Mouse (Mus musculus) ES-E14 (cell line): ENCODE data around the gene Rpa2. TPM values are rescaled to one million over a fixed set of nuclear protein-coding genes. Genes with fewer than 3 reads are reported as not detected.
"Not testable (repeated sequence)": the region's sequence is repeated elsewhere in the genome, so short reads cannot be mapped to it uniquely, and the experiment has no call there.

ENCODE experiments used
- DNase-seq: peaks from one replicate; pipeline ENCODE4 v3.0.0-alpha.2; 2013; ENCODE audit warnings: low read depth, low spot score
- H3K27ac ChIP-seq: 2 replicates; pipeline ENCODE4 v1.5.1; 2012; ENCODE audit warnings: low read depth, mild to moderate bottlenecking, low read length, moderate library complexity, mixed read lengths; ENCODE audit not compliant: poor library complexity, insufficient read depth, severe bottlenecking
- H3K36me3 ChIP-seq: 2 replicates; pipeline ENCODE4 v1.6.1; 2012; ENCODE audit warnings: mild to moderate bottlenecking, low read length, moderate library complexity, mixed read lengths; ENCODE audit not compliant: control insufficient read depth, poor library complexity, insufficient read depth, severe bottlenecking
- H3K4me1 ChIP-seq, 2 experiments: fragments of 150-350 bp in 1 of 2; sonication (generic) in 1 of 2; 2 replicates each; pipeline ENCODE4 v1.6.1; 2012; ENCODE audit warnings: low read length in 2 of 2, mild to moderate bottlenecking in 1 of 2, mixed read lengths in 1 of 2; ENCODE audit not compliant: control insufficient read depth in 2 of 2, insufficient read depth in 2 of 2, poor library complexity in 1 of 2
- H3K4me3 ChIP-seq, 2 experiments: fragments of 150-350 bp in 1 of 2; sonication (generic) in 1 of 2; 2 replicates each; pipeline ENCODE4 v1.5.1; 2012; ENCODE audit warnings: low read length in 2 of 2, low read depth in 1 of 2, mild to moderate bottlenecking in 1 of 2, mixed read lengths in 1 of 2; ENCODE audit not compliant: insufficient read depth in 1 of 2, poor library complexity in 1 of 2, severe bottlenecking in 1 of 2
- H3K9ac ChIP-seq: 2 replicates; pipeline ENCODE4 v1.6.1; 2012; ENCODE audit warnings: low read depth, mild to moderate bottlenecking, low read length, mixed read lengths; ENCODE audit not compliant: poor library complexity, insufficient read depth, severe bottlenecking
- H3K9me3 ChIP-seq: fragments of 150-350 bp; sonication (generic); 2 replicates; pipeline ENCODE4 v1.6.1; 2012; ENCODE audit warnings: low read depth, mild to moderate bottlenecking, low read length; ENCODE audit not compliant: control insufficient read depth, insufficient read depth
- CHD2 ChIP-seq: IDR thresholded peaks from 2 replicates; pipeline ENCODE4 v1.6.1; 2014; ENCODE audit warnings: mild to moderate bottlenecking, low read depth, low read length, inconsistent platforms
- HCFC1 ChIP-seq: IDR thresholded peaks from 2 replicates; pipeline ENCODE4 v1.6.1; 2012; ENCODE audit warnings: low read length, inconsistent platforms, borderline replicate concordance; ENCODE audit not compliant: insufficient read depth
- MAFK ChIP-seq: IDR thresholded peaks from 2 replicates; pipeline ENCODE4 v1.6.1; 2014; ENCODE audit warnings: mild to moderate bottlenecking, low read depth, low read length, inconsistent platforms; ENCODE audit not compliant: insufficient read depth
- ZC3H11A ChIP-seq: IDR thresholded peaks from 2 replicates; pipeline ENCODE4 v1.6.1; 2012; ENCODE audit warnings: low read depth, mild to moderate bottlenecking, inconsistent platforms, low read length, borderline replicate concordance
- ZNF384 ChIP-seq: IDR thresholded peaks from 2 replicates; pipeline ENCODE4 v1.6.1; 2012; ENCODE audit warnings: low read depth, low read length, inconsistent platforms
- in situ Hi-C, 2 experiments: fragments of 600-800 bp; cut with MboI; formaldehyde crosslinking; loops; one replicate each; pipeline ENCODE4 v1.15.1; 2025; ENCODE audit warnings: low sequenced_read_pairs in 2 of 2, inconsistent platforms in 1 of 2; ENCODE audit not compliant: unreplicated experiment in 2 of 2
- total RNA-seq: library from RNA; depleted of rRNA; stranded (reverse); fragments of 300-350 nt; gene quantifications from 2 replicates; pipeline ENCODE4 v1.2.3, GENCODE M21; 2012

The Rpa2 gene
- total RNA-seq, 1 experiment = 112 TPM

DNA sequence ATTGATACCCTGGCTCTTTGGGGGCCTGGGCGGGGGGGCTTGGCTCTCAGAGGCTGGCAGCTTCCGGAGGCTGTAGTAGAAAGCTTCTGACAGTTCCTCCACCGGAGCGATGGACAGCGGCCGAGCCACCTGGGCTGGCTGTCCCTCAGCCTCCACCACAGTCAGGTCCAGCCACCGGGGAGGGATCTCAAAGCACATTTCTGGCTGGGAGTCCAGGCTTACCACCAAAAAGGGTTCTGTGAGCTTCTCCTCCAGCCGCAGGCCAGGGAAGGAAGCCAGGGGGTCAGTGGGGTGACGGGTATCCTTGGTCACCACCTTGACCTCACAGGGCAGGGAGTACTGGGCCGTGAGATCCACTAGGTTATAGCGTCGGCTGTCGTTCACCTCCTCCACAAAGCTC is 17.1 kb downstream of the Rpa2 start:
- Histone ChIP-seq H3K27ac (no peak overlapping the region), H3K36me3 (peaks cover 3% of the 10 kb centered on the region; the same call in 1 of the 2 replicates), H3K4me3 (no peak overlapping the region), H3K4me1 (no peaks in the 10 kb centered on the region), H3K9ac (no peak overlapping the region), H3K9me3 (no peaks in the 10 kb centered on the region)
- no peak for TF ChIP-seq ZC3H11A
- no peak for TF ChIP-seq ZNF384
- TF ChIP-seq CHD2 = no peak
- TF ChIP-seq MAFK = no peak
- TF ChIP-seq HCFC1 = no peak
- DNase-seq = no peak
- in situ Hi-C loops = no loop called here

DNA sequence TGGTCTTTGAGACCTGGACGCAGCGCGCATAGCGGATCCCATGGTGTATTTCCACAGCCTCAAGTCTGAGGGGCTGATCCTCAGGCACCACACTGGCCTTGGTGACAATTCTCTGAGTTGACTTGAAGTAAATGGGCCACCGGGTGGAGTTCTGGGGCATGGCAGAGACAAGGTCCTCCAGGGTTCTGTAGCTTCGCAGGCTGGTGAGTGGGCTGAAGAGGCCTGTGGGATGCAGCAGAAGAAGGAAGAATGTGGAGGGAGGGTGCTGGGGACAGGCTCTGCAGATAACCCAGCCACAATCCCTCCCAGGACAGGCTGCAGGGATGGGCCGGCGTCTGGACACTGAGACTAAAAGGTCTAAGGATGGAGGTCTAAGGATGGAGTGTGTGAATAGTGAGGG is 21.6 kb downstream of the Rpa2 start:
- TF ChIP-seq HCFC1 (no peak), CHD2 (no peak), ZNF384 (no peak), ZC3H11A (no peak), MAFK (no peak)
- H3K4me1 ChIP-seq = no peaks in the 10 kb centered on the region
- DNase-seq = no peak
- no peaks in the 10 kb centered on the region for H3K9me3 ChIP-seq
- H3K36me3 ChIP-seq = no peaks in the 10 kb centered on the region
- H3K4me3 ChIP-seq = no peak overlapping the region
- in situ Hi-C loops = no loop called here
- H3K27ac ChIP-seq = no peak overlapping the region
- no peak overlapping the region for H3K9ac ChIP-seq

DNA sequence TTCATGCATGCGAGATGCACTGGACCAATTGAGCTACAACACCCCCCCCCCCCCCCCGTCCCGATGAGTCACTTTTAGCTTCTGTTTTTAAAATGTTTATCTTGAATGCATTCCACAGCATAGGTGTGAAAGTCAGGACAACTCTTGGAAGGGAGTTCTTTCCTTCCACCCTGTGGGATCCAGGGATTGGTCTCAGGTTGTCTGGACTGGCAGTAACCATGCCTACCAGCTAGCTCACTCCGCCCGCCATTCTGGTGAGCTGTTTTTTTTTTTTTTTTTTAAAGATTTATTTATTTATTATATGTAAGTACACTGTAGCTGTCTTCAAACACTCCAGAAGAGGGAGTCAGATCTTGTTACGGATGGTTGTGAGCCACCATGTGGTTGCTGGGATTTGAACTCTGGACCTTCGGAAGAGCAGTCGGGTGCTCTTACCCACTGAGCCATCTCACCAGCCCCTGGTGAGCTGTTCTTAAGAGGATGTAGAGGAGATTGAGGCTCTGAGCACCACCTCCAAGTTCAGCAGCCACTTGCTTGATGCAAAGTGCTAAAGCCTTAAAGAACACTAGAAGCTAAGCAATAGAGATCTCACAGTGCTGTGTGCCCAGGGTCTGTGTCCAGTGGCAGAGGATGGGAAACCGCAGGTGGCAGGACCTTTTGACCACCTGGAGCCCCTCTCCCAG is 25.3 kb downstream of the Rpa2 start:
- H3K9me3 ChIP-seq, H3K4me1 ChIP-seq, H3K9ac ChIP-seq, H3K4me3 ChIP-seq, DNase-seq, H3K36me3 ChIP-seq, H3K27ac ChIP-seq, in situ Hi-C loops: not testable (repeated sequence)

DNA sequence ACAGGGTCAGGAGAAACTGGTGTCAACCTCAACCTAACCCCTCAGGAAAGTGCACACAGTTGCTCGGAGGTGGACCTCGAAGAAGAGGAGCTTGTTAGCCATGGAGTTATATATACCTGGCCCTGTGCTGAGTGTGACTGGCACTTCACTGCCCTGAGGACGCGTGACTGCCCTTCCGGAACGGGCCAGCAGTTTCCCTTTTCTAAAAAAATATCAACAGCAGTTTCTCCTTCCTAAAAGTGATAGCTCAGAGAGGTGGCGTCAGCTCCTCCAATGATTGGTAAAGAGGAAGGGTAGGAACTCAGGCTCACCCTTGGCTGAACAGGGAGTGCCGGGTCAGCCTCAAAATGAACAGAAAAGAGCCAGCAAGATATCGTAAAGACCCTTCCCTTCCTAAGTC is 25.9 kb downstream of the Rpa2 start:
- Histone ChIP-seq H3K36me3 (no peaks in the 10 kb centered on the region), H3K9ac (no peak overlapping the region), H3K27ac (no peak overlapping the region), H3K9me3 (no peaks in the 10 kb centered on the region), H3K4me1 (no peaks in the 10 kb centered on the region), H3K4me3 (no peak overlapping the region)
- DNase-seq = no peak
- TF ChIP-seq ZC3H11A = no peak
- TF ChIP-seq CHD2 = no peak
- TF ChIP-seq HCFC1 = no peak
- in situ Hi-C loops = no loop called here

DNA sequence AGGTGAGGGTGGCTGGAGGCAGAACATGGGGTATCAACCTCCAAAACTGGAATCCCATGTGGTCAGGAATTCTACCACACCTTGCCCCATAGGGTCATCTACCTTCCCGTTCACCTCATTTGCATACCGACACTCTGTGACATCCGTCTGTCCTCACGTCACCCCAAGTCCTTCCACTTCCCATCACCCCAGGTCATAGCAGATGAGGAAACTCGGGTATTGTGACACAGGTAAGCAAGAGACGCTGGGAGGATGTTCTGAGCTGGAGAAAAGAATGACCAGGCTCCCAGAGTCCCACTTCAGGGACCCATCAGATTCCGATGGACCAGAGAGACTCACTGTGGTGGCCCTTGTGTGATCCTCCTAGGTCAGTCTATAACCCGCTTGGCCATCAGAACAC is 26.6 kb downstream of the Rpa2 start:
- no peak overlapping the region for H3K9ac ChIP-seq
- no peak for DNase-seq
- no peaks in the 10 kb centered on the region for H3K4me1 ChIP-seq
- no peak overlapping the region for H3K4me3 ChIP-seq
- H3K9me3 ChIP-seq = no peaks in the 10 kb centered on the region
- H3K27ac ChIP-seq = no peak overlapping the region
- in situ Hi-C loops = no loop called here
- TF ChIP-seq ZNF384 = no peak
- TF ChIP-seq HCFC1 = no peak
- no peak for TF ChIP-seq ZC3H11A
- no peak for TF ChIP-seq CHD2
- H3K36me3 ChIP-seq = no peaks in the 10 kb centered on the region
